Mouse (Mus musculus): ENCODE measurements around the gene Zfp11. TPM values are rescaled to one million over a fixed set of nuclear protein-coding genes. Genes with fewer than 3 reads are reported as not detected.

Zfp11 gene
- polyA plus RNA-seq (2012; rRNA removed; ENCODE audit: low replicate concordance) = 1.8 and 3.4 TPM in 2 replicates

GRCm38 (mm10) chr5:129670036-129670458 is at the start of gene Zfp11:
Gene Zfp11 (minus strand): TSS chr5:129670099.

GRCm38 (mm10) chr5:129715326-129715861 is 45.5 kb upstream of the Zfp11 start, which contains the start of gene Mrps17:
Gene Mrps17 (plus strand): TSS chr5:129715497.

GRCm38 (mm10) chr5:129708412-129708811 is 38.5 kb upstream of the Zfp11 start, which contains the start of gene Sept14:
Gene Sept14 (minus strand): TSS chr5:129708512.

Other genes with a start within 250 kb of the Zfp11 start
- gene Sfswap, start 168.9 kb downstream of the Zfp11 start, polyA plus RNA-seq (2012; rRNA removed; ENCODE audit: low replicate concordance) = 54.1 and 97.3 TPM in 2 replicates
- 2.6 and 19.3 TPM in 2 replicates for gene Mmp17, start 85.9 kb downstream of the Zfp11 start, polyA plus RNA-seq (2012; rRNA removed; ENCODE audit: low replicate concordance)
- gene Sept14, start 38.4 kb upstream of the Zfp11 start, polyA plus RNA-seq (2012; rRNA removed; ENCODE audit: low replicate concordance) = 0.08 TPM in 1 of 2 replicates, not detected in the other
- gene Mrps17, start 45.4 kb upstream of the Zfp11 start, polyA plus RNA-seq (2012; rRNA removed; ENCODE audit: low replicate concordance) = 77.7 and 82.6 TPM in 2 replicates
- gene Nipsnap2, start 55.0 kb upstream of the Zfp11 start, polyA plus RNA-seq (2012; rRNA removed; ENCODE audit: low replicate concordance) = 69.3 and 71.8 TPM in 2 replicates
- gene Psph, start 117.3 kb upstream of the Zfp11 start, polyA plus RNA-seq (2012; rRNA removed; ENCODE audit: low replicate concordance) = 34.1 and 50.3 TPM in 2 replicates
- gene Sumf2, start 176.9 kb upstream of the Zfp11 start, polyA plus RNA-seq (2012; rRNA removed; ENCODE audit: low replicate concordance) = 32.7 and 39.2 TPM in 2 replicates
- gene Chchd2, start 217.4 kb upstream of the Zfp11 start, polyA plus RNA-seq (2012; rRNA removed; ENCODE audit: low replicate concordance) = 849 and 1,319 TPM in 2 replicates
- 1.2 and 5.0 TPM in 2 replicates for gene Zbed5, start 225.6 kb upstream of the Zfp11 start, polyA plus RNA-seq (2012; rRNA removed; ENCODE audit: low replicate concordance)
- 10.4 and 17.3 TPM in 2 replicates for gene Phkg1, start 228.4 kb upstream of the Zfp11 start, polyA plus RNA-seq (2012; rRNA removed; ENCODE audit: low replicate concordance)
- 5.1 TPM in 2 replicates for gene Nupr1l, start 238.4 kb upstream of the Zfp11 start, polyA plus RNA-seq (2012; rRNA removed; ENCODE audit: low replicate concordance)

All from subcutaneous adipose tissue, adult 2 months (tissue).